Mouse (Mus musculus) spleen, postnatal 36 days (tissue): ENCODE data around the gene Ubtd2.

Experiments
- DNase-seq, 2 experiments: peaks; one replicate each; pipeline ENCODE4 v3.0.0; 2022; ENCODE audit warnings: low spot score in 2 of 2, mixed read lengths in 1 of 2

Ubtd2 gene

DNA sequence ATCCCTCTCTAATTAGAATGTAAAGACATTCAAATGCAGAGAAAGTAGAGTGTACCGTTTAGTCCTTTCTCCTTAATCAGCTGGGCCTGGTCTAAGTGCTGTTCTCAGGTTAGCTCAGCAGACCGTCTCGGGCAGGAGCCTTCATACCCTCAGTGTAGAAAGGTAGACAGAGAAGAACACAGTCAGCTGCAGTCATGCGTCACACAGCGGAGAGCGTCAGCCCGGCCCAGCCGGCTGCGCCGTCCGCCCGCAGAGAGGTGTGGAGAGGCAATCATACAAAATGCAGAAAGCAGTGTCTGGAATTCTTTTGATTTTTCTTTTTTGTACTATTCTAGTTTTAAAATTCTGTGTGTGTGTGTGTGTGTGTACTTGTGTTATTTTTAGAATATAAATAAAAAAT, 90.4 kb downstream of the Ubtd2 start:
- no peak for DNase-seq

DNA sequence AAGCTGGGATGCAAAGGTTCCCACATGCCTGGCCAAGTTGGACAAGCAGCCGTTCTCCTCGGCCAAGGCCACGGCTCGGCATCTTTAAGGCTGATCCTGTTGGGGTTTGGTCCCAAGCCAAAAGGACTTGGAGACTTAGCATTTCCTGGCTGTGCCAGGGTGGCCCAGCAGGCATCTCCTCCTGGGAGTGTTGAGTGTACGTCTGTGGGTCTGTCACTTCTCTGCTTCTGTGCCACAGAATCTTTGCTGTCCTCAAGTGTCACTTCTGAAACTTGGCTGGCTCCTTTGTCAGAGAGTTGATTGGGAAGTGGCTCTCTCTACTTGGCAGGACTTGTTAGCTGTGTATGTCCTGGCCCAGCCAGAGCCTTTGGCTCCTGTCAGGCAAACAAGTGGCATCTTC, 91.3 kb downstream of the Ubtd2 start:
- peak in 1 of 2 experiments; percentile 3 for DNase-seq

DNA sequence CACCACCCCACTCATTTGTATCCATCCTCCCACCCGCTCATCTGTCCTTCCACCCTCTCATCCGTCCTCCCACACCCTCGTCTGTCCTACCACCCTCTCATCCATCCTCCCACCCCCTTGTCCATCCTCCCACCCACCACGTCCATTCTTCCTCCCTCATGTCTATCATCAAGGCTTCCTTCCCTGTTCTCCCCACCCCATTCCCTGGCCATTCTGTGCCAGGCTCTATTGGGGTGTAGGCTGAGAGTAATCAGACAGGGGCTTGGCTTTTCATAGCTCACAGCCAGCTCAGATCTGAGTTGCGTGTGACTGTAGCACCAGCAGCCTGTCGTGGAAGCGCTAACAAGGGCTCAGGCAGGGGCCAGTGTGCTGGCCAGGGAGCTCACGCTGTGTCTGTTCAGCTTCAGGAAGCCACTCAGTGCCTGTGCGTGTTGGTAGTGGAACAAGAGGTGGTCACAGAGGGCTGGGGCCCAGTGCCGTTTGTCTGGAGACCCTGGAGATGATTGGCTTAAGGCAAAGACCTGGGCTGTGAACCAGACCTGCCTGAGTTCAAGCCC, 92.3 kb downstream of the Ubtd2 start:
- peak in 1 of 2 experiments; percentile 1 for DNase-seq

GRCm38 (mm10) chr11:32548240-32548639, 93.1 kb downstream of the Ubtd2 start:
- DNase-seq, result no peak

- no peak for DNase-seq
Observed at GRCm38 (mm10) chr11:32549236-32549635, 94.1 kb downstream of the Ubtd2 start.

GRCm38 (mm10) chr11:32550102-32550501, 94.9 kb downstream of the Ubtd2 start:
- DNase-seq, result no peak

GRCm38 (mm10) chr11:32551056-32551455, 95.9 kb downstream of the Ubtd2 start:
- DNase-seq, result no peak

DNA sequence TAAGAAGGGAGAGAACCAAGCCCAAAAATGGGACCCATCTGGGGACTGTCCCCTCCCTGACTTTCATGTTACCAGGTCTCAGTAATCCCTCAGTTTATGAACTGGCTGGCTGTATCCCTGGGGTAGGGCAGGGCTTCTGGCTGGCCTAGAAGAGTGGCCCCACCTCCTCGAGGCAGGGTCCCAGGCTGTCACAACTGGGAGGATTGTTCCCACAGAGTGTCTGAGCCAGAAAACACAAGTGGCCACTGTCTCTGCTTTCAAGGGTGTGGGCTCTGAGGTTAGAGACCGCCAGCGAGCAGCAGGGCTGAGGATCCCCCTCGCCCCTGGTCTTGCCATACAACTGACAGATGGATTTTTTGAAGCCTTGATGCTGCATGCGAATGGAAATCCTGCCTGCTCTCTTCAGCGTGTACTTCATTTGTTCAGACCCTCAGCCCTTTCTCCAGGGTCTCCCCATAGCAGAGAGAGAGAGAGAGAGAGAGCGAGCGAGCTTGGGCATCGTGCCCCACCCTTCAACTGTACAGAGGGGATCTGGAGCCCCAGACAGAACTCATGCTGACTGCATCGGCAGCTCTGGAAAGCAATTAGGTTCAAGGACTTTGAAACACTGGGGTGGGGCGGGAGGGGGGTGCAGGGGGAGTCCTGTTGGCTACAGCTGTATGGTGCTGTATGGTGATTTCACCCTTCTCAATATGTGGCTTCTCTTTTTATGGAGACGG, 96.6 kb downstream of the Ubtd2 start:
- no peak for DNase-seq

GRCm38 (mm10) chr11:32552401-32553090, 97.4 kb downstream of the Ubtd2 start:
- DNase-seq, result no peak

DNA sequence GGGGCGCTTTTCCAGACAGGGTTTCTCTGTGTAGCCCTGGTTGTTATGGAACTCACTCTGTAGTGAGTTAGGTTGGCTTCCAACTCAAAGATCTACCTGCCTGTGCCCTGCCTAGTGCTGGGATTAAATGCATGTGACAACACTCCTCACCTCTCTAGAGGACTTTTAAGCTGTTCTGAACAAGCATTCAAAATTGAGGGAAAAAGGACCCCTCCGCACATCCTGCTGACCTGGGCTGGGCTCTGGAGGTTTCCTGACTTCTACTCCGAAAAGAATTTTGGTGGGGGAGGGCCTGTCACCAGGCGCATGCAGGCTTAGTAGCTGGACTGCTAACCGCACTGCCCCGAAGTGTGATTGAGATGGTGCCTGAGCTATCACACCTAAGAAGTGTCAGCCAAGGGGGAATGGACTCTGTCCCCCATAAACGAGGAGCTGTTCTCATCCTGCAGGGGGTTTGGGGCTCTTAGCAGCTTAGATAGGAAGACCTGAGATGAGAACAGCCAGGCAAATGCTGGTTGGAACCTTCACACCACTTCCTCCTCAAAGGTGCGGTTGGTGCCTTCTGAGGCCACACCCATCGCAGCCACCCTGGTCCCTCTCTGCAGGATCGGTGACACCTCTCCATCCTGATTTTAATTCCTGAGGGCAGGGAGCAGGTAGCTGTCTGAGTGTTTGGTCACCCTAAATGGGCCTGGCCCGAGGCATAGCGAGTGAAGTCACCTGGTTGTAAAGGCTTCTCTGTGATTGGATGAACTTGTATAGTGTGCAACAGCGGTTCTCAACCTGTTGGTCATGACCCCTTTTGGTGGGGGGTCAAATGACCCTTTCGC, 98.4 kb downstream of the Ubtd2 start:
- peak; percentile 78 to 80 for DNase-seq

DNA sequence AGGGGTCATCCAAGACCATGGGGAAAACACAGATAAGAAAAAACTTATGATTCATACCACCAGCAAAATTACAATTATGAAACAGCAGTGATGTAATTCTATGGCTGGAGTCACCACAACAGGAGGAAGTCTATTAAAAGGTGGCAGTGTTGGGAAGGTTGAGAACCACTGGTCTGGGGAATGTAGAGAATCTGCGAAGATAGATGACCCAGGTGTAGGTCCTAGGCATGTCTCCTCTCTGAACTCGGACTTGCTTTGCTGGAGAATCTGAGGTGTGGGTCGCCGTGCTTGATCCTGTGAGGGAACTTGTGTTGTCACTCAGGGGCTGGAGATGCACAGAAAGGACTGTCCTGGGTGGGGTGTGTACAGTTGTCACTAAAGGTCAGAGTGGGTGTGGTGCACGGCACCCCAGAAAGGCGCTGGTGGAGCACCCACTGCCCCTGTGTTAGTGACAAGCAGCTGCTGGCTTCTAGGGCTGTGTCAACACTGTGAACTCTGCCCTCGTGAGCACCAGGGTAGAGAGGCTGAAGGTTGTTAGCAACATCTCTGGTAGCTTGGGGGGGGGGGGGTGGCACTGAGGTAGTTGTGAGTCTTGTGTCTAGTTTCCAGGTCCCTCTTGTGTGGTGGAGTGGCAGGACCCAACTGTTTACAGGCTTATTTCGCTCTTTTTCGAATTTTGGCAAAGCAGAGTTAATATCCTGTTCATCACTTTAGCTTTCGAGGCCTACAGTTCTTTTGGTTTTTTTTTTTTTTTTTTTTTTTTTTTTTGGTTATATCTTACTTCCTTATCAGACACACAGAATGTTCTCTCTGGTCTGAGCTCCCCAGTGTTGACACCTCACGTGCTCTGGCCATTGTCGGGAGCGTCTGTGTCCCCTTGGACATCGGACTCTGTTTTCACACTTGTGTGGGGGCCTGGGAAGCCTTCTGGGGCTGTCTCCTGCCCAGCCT, 99.2 kb downstream of the Ubtd2 start:
- DNase-seq, result no peak

- DNase-seq, result no peak
Observed at GRCm38 (mm10) chr11:32555103-32555689, 100.0 kb downstream of the Ubtd2 start.

DNA sequence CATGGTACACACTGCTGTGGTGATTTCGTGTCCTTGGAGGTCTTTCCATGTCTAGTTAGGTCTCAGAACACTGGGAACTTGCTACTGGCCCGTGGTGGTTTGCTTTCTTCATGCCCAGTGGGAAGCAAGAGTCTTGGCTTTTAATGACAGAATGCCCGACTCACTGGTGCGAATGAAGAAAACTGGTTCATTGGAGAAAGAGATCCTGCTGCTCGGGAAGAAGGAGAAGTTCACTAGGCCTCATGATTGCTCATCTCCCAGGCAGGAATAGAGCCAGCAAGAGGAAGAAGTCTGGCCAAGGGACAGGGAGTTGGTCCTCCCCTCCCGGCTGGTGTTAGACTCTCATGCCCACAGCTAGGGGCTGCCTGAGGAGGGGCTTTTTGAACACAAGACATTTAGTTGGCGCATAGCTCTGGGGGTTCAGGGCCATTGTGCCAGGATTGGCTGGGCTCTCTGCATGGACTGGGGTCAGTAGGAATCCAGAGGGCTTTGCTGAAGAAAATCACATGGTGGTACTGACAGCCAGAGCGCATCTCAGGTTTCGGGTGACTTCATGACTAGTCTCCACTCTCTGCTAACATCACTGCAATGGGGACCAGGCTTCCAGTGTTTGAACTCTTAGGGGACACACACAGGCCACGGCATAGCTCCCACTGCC, 101.3 kb downstream of the Ubtd2 start:
- no peak for DNase-seq

- no peak for DNase-seq
Observed at GRCm38 (mm10) chr11:32558026-32558425, 102.9 kb downstream of the Ubtd2 start.

DNA sequence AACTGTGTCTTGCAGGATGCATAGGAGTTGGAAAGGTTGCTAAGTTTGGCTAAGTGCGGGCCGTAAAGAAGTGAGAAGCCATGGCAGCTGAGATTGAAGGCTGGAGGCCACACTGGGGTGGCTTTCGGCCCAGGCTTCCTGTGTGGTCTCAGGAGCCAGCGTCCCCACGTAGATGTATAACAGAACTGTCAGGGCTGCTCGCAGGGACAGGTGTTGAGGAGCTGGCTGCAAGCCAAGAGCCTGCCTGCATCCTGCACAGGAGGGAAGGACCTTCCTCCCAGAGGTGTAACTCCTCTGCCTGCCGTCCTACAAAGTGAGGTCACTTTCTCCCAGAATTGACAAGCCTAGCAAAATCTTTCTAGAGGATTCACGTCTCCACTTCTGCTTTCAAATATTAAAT, 103.5 kb downstream of the Ubtd2 start:
- peak; percentile 68 to 72 for DNase-seq

GRCm38 (mm10) chr11:32560015-32560770, 105.0 kb downstream of the Ubtd2 start:
- DNase-seq, result no peak

GRCm38 (mm10) chr11:32561465-32562355, 106.5 kb downstream of the Ubtd2 start:
- no peak for DNase-seq

DNA sequence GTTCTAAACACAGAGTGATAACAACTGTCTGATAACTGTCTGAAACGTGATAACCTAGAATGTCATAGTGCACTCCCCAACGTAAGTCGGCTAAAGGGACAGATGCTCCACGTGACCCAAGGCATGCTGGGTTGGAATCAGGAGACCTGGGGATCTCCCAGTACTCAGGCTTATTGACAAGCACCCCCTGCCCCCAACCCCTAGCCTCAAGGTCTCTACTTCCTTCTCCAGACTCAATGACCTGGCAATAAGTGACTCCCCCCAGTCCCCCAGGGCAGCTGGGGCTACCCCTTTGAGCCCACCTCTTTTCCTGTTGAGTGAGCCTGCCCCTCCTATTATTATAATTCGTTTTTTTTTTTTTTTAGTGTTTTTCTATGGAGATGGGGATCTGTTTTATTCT, 107.5 kb downstream of the Ubtd2 start:
- peak; percentile 58 to 65 for DNase-seq
